Mouse (Mus musculus): ENCODE results near the gene Arhgap5. TPM values are rescaled to one million over a fixed set of nuclear protein-coding genes. Genes with fewer than 3 reads are reported as not detected.

Gene Arhgap5
- 38.0 and 38.3 TPM in 2 replicates for polyA plus RNA-seq (2015; fragmentation: Nextera tagmentation; extraction: Ambion mirVana)

DNA sequence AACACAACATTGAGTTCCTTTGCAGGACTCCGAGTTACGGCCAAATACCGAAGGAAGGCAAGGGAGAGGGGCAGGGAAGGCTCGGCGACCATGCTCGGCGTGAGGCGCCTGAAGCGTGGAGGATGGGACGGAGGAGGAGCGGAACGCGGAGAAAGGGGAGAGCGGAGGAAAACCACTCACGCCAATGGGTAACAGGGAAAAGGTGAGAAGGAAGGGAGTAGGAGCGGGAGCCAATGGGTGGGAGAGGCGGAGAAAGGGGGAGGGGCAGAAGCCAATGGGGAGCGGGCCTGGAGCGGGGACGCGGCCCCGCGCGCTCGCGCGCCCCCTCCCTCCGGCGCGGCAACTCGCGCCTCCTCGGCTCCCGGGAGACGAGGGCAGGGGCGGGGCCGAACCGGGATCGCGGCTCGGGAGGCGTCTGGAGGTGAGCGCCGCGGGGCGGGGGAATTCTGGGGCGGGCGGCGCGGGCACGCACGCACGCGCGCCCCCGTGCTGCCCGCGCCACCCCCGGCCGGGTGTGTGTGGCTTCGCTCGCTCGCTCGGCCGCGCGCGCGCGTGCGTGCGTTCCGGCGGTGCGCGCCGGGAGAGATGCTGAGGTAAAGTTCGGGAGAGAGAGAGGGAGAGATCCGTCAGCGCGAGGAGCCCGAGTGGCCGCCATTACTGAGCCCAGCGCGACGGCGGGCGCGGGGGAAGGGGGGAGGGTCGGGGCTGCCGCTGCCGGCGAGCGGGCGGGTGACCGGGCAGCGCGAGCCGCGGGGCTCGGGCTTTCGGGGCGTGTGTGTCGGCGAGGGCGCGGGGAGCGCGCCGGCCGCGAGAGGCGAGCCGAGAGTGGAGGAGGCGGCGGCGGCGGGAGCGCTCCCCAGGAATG is at the start of gene Arhgap5:
Arhgap5 (plus strand) TSS at position 517 of the 865 bp plus-strand sequence.
- Histone ChIP-seq H3K27ac (peak within 1 kb of the TSS; percentile 99), H3K9me3 (no peaks in the 10 kb centered on the region), H3K36me3 (no peaks in the 10 kb centered on the region), H3K9ac (replicated peaks) (peak within 1 kb of the TSS; percentile 97), H3K27me3 (no peaks in the 10 kb centered on the region), H3K4me1 (replicated peaks) (peaks cover 26% of the 10 kb centered on the region), H3K4me2 (replicated peaks) (peak within 1 kb of the TSS; percentile 79), H3K4me3 (replicated peaks) (peak within 1 kb of the TSS; percentile 95)
- WGBS: 0% methylated on average over 73 of the region's 119 CpGs
- ATAC-seq: peak; percentile 97

- Histone ChIP-seq H3K27ac (no peak overlapping the region), H3K27me3 (no peaks in the 10 kb centered on the region), H3K36me3 (no peaks in the 10 kb centered on the region), H3K9me3 (0 out of 2 replicates have a peak, but pooled peaks cover 4% of the 10 kb centered on the region), H3K4me1 (replicated peaks) (0 out of 2 replicates have a peak, but pooled peaks cover 2% of the 10 kb centered on the region), H3K4me3 (replicated peaks) (no peak overlapping the region), H3K9ac (replicated peaks) (no peak overlapping the region), H3K4me2 (replicated peaks) (no peak overlapping the region)
- ATAC-seq: no peak
These were observed 39.2 kb upstream of the Arhgap5 start for GRCm38 (mm10) chr12:52464593-52464992.

- H3K36me3 ChIP-seq: no peaks in the 10 kb centered on the region
- WGBS: 75% methylated on average over 4 of the region's 4 CpGs
- no peak overlapping the region for H3K4me3 ChIP-seq (replicated peaks)
These were observed 32.2 kb upstream of the Arhgap5 start for GRCm38 (mm10) chr12:52471621-52472020.

DNA sequence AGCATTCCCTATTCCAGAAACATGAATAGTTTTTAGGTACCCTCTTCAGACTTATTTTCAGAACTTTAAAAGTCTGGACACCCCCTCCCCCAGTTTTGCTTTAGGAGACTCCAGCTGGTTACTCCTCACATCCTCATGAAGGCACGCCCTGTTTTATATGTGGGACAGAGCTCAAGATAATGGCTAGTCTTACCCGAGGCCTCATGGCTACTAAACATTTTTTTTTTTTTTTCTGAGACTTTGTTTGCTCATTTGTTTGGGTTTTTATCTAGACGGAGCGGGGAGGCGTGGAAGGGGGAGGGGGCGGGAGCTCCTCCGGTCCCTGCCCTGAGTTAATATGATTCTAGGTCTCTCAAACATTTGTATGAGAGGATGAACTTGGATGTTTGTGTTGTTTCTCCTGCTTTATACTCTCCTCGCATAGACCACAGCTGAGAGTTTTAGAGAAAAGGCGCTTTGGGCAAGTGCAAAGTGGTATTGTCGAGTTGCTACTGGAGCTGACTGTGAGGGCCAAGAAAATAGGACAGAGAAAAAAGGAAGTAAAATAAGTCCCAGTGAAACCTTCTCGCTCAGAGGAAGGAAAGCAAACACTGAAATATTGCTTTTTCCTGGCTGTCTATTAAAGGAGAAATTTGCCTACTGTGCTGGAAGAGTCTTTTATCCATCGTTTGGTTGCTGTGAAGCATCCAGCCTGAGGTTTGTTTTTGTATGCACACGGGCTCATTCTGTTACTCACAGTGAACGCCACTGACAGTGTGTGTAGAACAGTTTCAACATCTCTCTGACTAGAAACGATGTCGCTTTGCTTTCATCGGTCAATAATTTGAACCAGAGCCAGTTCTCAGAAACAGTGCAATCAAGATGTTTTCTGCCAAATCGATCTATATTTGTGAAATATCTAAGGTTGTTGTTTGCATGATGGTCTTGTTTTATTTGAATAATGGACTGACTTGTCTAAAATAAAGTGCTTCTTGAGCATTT is 29.5 kb upstream of the Arhgap5 start:
- Histone ChIP-seq H3K4me2 (replicated peaks) (peak overlapping the region; percentile 24), H3K27me3 (no peaks in the 10 kb centered on the region), H3K9ac (replicated peaks) (no peak overlapping the region), H3K9me3 (no peaks in the 10 kb centered on the region), H3K4me3 (replicated peaks) (no peak overlapping the region), H3K36me3 (no peaks in the 10 kb centered on the region), H3K4me1 (replicated peaks) (peaks cover 5% of the 10 kb centered on the region), H3K27ac (no peak overlapping the region)
- ATAC-seq: no peak
- WGBS: 45% methylated on average over 18 of the region's 18 CpGs

More at GRCm38 (mm10) chr12:52471621-52472020, 32.2 kb upstream of the Arhgap5 start:
- H3K9me3 ChIP-seq: no peaks in the 10 kb centered on the region
- no peak overlapping the region for H3K4me2 ChIP-seq (replicated peaks)
- H3K4me1 ChIP-seq (replicated peaks): peaks cover 5% of the 10 kb centered on the region
- no peaks in the 10 kb centered on the region for H3K27me3 ChIP-seq
- H3K9ac ChIP-seq (replicated peaks): no peak overlapping the region
- no peak for ATAC-seq
- H3K27ac ChIP-seq: no peak overlapping the region

- H3K9ac ChIP-seq (replicated peaks): no peak overlapping the region
- 72% methylated on average over 6 of the region's 6 CpGs for WGBS
- ATAC-seq: no peak
These were observed 27.7 kb upstream of the Arhgap5 start for GRCm38 (mm10) chr12:52476036-52476435.

DNA sequence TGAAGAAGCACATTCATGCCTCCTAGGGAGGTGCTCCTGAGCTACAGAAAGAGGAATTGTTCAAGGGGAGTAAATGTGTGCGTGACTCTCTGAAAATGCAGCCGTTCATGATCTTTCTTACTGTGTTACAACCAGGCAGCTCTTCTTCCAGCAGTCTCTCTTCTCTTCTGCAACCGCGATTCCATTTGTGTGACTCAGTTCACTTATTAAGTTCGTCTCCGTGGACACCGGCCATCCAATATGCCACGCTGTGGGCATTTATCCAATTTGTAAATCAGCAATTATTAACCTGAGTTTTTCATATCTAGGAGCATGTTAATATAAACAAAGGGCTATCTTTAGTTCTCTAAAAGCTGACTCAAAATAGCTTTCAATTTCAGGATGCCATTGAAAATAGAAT is 25.2 kb upstream of the Arhgap5 start:
- H3K4me2 ChIP-seq (replicated peaks): no peak overlapping the region
- H3K4me3 ChIP-seq (replicated peaks): no peak overlapping the region
- no peaks in the 10 kb centered on the region for H3K27me3 ChIP-seq
- WGBS: 82% methylated on average over 8 of the region's 8 CpGs
- H3K9ac ChIP-seq (replicated peaks): no peak overlapping the region
- H3K9me3 ChIP-seq: no peaks in the 10 kb centered on the region
- no peak overlapping the region for H3K27ac ChIP-seq
- no peaks in the 10 kb centered on the region for H3K36me3 ChIP-seq
- H3K4me1 ChIP-seq (replicated peaks): peaks cover 5% of the 10 kb centered on the region
- no peak for ATAC-seq

More at GRCm38 (mm10) chr12:52476036-52476435, 27.7 kb upstream of the Arhgap5 start:
- no peaks in the 10 kb centered on the region for H3K27me3 ChIP-seq
- peaks cover 5% of the 10 kb centered on the region for H3K4me1 ChIP-seq (replicated peaks)
- no peaks in the 10 kb centered on the region for H3K36me3 ChIP-seq
- no peaks in the 10 kb centered on the region for H3K9me3 ChIP-seq
- H3K4me2 ChIP-seq (replicated peaks): no peak overlapping the region
- H3K27ac ChIP-seq: no peak overlapping the region
- no peak overlapping the region for H3K4me3 ChIP-seq (replicated peaks)

DNA sequence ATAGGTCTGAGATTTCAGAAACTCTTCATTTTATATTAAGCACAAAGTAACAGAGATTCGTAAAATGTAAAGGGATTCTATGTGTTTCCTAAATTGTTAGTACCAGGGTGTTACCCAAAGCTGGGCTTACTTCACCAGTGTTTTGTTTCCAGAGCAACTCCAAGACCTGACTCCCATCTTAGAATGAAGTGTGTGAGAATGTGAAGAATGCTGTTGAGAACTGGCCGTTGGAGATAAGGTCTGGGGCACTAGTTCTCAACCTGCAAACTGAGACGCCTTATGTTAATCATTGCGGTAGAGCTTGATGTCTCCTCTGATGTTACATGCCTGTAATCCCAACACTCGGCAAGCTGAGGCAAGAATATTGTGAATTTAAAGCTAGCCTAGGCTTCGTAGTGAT is 24.4 kb upstream of the Arhgap5 start:
- Histone ChIP-seq H3K9me3 (no peaks in the 10 kb centered on the region), H3K27me3 (no peaks in the 10 kb centered on the region), H3K36me3 (no peaks in the 10 kb centered on the region), H3K4me1 (replicated peaks) (peaks cover 2% of the 10 kb centered on the region), H3K4me2 (replicated peaks) (no peak overlapping the region), H3K9ac (replicated peaks) (no peak overlapping the region), H3K4me3 (replicated peaks) (no peak overlapping the region), H3K27ac (no peak overlapping the region)
- 84% methylated on average over 6 of the region's 6 CpGs for WGBS
- ATAC-seq: no peak

- no peak for ATAC-seq
- 90% methylated on average over 9 of the region's 9 CpGs for WGBS
- H3K4me2 ChIP-seq (replicated peaks): no peak overlapping the region
- H3K4me1 ChIP-seq (replicated peaks): no peaks in the 10 kb centered on the region
- H3K9me3 ChIP-seq: no peaks in the 10 kb centered on the region
- no peaks in the 10 kb centered on the region for H3K36me3 ChIP-seq
- no peak overlapping the region for H3K9ac ChIP-seq (replicated peaks)
- H3K27ac ChIP-seq: no peak overlapping the region
- H3K4me3 ChIP-seq (replicated peaks): no peak overlapping the region
- H3K27me3 ChIP-seq: no peaks in the 10 kb centered on the region
These were observed 22.9 kb upstream of the Arhgap5 start for GRCm38 (mm10) chr12:52480851-52481250.

GRCm38 (mm10) chr12:52481969-52482550 is 21.7 kb upstream of the Arhgap5 start:
- no peaks in the 10 kb centered on the region for H3K4me1 ChIP-seq (replicated peaks)
- no peak overlapping the region for H3K9ac ChIP-seq (replicated peaks)
- WGBS: 88% methylated on average over 5 of the region's 5 CpGs
- H3K9me3 ChIP-seq: no peaks in the 10 kb centered on the region
- no peaks in the 10 kb centered on the region for H3K36me3 ChIP-seq
- no peaks in the 10 kb centered on the region for H3K27me3 ChIP-seq
- H3K27ac ChIP-seq: no peak overlapping the region
- no peak overlapping the region for H3K4me2 ChIP-seq (replicated peaks)
- no peak for ATAC-seq
- no peak overlapping the region for H3K4me3 ChIP-seq (replicated peaks)

DNA sequence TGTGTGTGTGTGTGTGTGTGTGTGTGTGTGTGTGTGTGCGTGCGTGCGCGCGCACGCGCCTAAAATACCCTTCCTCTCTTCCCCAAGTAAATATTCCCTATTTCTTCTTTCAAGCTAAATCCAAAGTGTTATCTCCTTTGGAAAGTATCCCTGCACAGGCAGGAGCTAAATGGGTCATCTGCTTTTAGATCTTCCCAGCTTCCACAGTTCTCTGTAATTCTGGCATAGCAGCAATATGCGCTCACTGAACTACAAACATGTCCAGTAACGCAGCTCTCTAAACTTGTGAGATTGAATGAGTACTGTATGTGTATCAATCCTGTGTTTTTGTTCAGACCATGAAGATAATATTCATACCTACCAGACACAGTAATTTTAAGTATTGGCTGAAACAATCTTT is 20.6 kb upstream of the Arhgap5 start:
- Histone ChIP-seq H3K27me3 (no peaks in the 10 kb centered on the region), H3K4me3 (replicated peaks) (no peak overlapping the region), H3K27ac (no peak overlapping the region), H3K4me2 (replicated peaks) (no peak overlapping the region), H3K4me1 (replicated peaks) (peaks cover 1% of the 10 kb centered on the region), H3K36me3 (no peaks in the 10 kb centered on the region), H3K9me3 (no peaks in the 10 kb centered on the region), H3K9ac (replicated peaks) (no peak overlapping the region)
- no peak for ATAC-seq
- WGBS: over 99% methylated on average over 9 of the region's 9 CpGs

DNA sequence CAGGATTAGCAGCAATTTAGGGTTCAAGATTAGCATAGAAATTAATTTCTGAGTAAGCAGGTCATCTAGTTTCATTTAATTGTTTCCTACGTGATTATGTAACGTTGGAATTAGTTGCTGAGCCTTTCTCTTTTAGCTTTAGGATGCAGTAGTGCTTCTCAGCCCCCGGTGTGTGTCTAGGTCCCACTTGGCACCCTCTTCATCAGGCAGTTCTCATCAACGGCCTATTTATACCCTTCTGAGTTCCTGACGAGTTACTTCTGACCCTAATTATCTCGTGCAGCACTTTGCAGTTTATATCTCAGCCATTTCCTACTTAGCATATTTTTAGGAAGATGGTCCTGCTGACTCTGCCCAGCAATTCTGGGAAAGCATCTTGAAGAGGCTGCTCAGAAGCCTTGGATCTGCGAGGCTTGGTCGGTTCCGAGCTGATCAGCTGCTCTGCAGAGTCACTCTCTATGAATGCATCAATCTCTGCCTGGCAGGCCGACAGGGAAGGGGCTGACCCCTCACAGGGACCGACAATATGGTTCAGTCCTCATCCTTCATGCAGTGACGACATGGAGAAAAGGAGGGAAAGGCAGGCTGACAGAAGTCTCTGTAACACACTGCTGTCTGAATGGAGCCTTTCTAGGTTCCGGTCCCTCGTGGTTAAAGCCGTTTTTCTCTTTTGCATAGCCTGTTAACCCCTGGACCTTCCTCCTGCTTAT is 15.4 kb upstream of the Arhgap5 start:
- no peaks in the 10 kb centered on the region for H3K36me3 ChIP-seq
- peak overlapping the region; percentile 20; the same call in 1 of the 2 replicates for H3K9ac ChIP-seq (replicated peaks)
- H3K4me1 ChIP-seq (replicated peaks): peaks cover 8% of the 10 kb centered on the region
- no peak overlapping the region for H3K27ac ChIP-seq
- H3K9me3 ChIP-seq: no peaks in the 10 kb centered on the region
- no peak for ATAC-seq
- WGBS: 39% methylated on average over 15 of the region's 15 CpGs
- no peak overlapping the region for H3K4me2 ChIP-seq (replicated peaks)
- H3K27me3 ChIP-seq: no peaks in the 10 kb centered on the region
- H3K4me3 ChIP-seq (replicated peaks): no peak overlapping the region

All from midbrain, embryonic 13.5 days (tissue).